Mouse (Mus musculus) forebrain, embryonic 14.5 days (tissue): ENCODE data around the gene Pam. TPM values are rescaled to one million over a fixed set of nuclear protein-coding genes. Genes with fewer than 3 reads are reported as not detected.
A peak's percentile ranks its signal among the peaks of the same experiment; 100 is the strongest.

Source experiments
- ATAC-seq: fragments of 200-750 bp; cut with Nextera tagmentation; 2 replicates; pipeline ENCODE4 v1.8.0; 2017; ENCODE audit warnings: mild to moderate bottlenecking, moderate library complexity
- DNase-seq: peaks from one replicate; pipeline ENCODE4 v3.0.0-alpha.2; 2015; ENCODE audit warnings: low spot score
- H3K27ac ChIP-seq: fragments of 300-500 bp; sonication (generic); 2 replicates; pipeline ENCODE4 v1.5.1; 2014; ENCODE audit warnings: low read depth, mild to moderate bottlenecking, control low read depth, low read length, moderate library complexity
- H3K27me3 ChIP-seq: fragments of 300-500 bp; sonication (generic); replicated peaks from 2 replicates; pipeline ENCODE4 v1.6.1; 2014; ENCODE audit warnings: low read length, control low read depth, mixed read lengths; ENCODE audit not compliant: control insufficient read depth, insufficient read depth
- H3K36me3 ChIP-seq: fragments of 300-500 bp; sonication (generic); 2 replicates; pipeline ENCODE4 v1.6.1; 2014; ENCODE audit warnings: low read length, control low read depth; ENCODE audit not compliant: control insufficient read depth, insufficient read depth
- H3K4me1 ChIP-seq: fragments of 300-500 bp; sonication (generic); 2 replicates; pipeline ENCODE4 v1.6.1; 2014; ENCODE audit warnings: antibody characterized with exemption, low read length, control low read depth; ENCODE audit not compliant: control insufficient read depth, insufficient read depth
- H3K4me2 ChIP-seq: fragments of 300-500 bp; sonication (generic); 2 replicates; pipeline ENCODE4 v1.6.1; 2014; ENCODE audit warnings: mild to moderate bottlenecking, control low read depth, low read length
- H3K4me3 ChIP-seq: fragments of 300-500 bp; sonication (generic); 2 replicates; pipeline ENCODE4 v1.5.1; 2014; ENCODE audit warnings: low read depth, low read length, control low read depth
- H3K9ac ChIP-seq: fragments of 300-500 bp; sonication (generic); 2 replicates; pipeline ENCODE4 v1.6.1; 2014; ENCODE audit warnings: mild to moderate bottlenecking, low read length, control low read depth, moderate library complexity
- H3K9me3 ChIP-seq: fragments of 300-500 bp; sonication (generic); replicated peaks from 2 replicates; pipeline ENCODE4 v1.6.1; 2016; ENCODE audit warnings: low read length, control low read depth, mixed read lengths; ENCODE audit not compliant: control insufficient read depth
- WGBS: fragments of 180-500 bp; shearing (Covaris S2); extraction: QIAGEN DNeasy Blood & Tissue Kit; methylation state at CpG from one replicate; pipeline ENCODE4 v1.1.7; 2014; 5-methylcytosine and 5-hydroxymethylcytosine counted together
- polyA plus RNA-seq: library from polyadenylated mRNA; unstranded; fragments of >200 nt; fragmentation: Nextera tagmentation; extraction: Ambion mirVana; gene quantifications from 2 replicates; pipeline ENCODE4 v1.2.1, GENCODE M21; 2014

The Pam gene
- polyA plus RNA-seq, 1 experiment from 2014 or later: 41.7 TPM

- Histone ChIP-seq H3K27me3 (no peaks in the 10 kb centered on the region), H3K9me3 (no peaks in the 10 kb centered on the region), H3K36me3 (no peaks in the 10 kb centered on the region), H3K4me2 (no peak overlapping the region), H3K4me3 (no peak overlapping the region), H3K4me1 (no peaks in the 10 kb centered on the region), H3K27ac (no peak overlapping the region), H3K9ac (no peak overlapping the region)
- WGBS: 67% methylated on average over 8 of the region's 8 CpGs
- ATAC-seq (peak; percentile 90), DNase-seq (peak; percentile 90)
Measured at GRCm38 (mm10) chr1:98031802-98032201, 63.6 kb downstream of the Pam start.

- Histone ChIP-seq H3K4me3 (no peak overlapping the region), H3K9ac (no peak overlapping the region), H3K27ac (no peak overlapping the region), H3K27me3 (no peaks in the 10 kb centered on the region), H3K4me1 (no peaks in the 10 kb centered on the region), H3K4me2 (no peak overlapping the region), H3K9me3 (no peaks in the 10 kb centered on the region), H3K36me3 (no peaks in the 10 kb centered on the region)
- WGBS: 91% methylated on average over 5 of the region's 5 CpGs
- ATAC-seq (no peak), DNase-seq (no peak)
Measured at GRCm38 (mm10) chr1:98029025-98029424, 66.4 kb downstream of the Pam start.

DNA sequence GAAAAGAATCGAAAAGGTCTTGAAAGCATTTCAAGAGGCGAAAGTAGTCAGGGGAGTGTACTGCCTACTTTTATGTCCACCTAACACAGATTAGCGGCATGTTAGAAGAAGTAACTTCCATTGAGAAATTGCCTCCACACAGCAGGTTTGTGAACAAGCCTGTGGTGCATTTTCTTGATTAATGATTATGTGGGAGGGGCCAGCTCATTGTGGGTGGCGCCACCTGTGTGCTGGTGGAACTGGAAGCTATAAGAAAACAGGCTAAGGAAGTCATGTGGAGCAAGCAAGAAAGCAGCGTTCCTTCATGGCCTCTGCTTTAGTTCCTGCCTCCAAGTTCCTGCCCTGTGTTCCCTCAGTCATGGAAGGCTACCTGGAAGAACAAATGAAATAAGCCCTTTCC, 67.0 kb downstream of the Pam start:
- ATAC-seq: no peak

GRCm38 (mm10) chr1:98027959-98028358, 67.5 kb downstream of the Pam start:
- no peaks in the 10 kb centered on the region for H3K27me3 ChIP-seq
- no peak overlapping the region for H3K27ac ChIP-seq
- 94% methylated on average over 4 of the region's 4 CpGs for WGBS
- no peak overlapping the region for H3K9ac ChIP-seq
- H3K36me3 ChIP-seq: no peaks in the 10 kb centered on the region
- no peak overlapping the region for H3K4me3 ChIP-seq
- no peaks in the 10 kb centered on the region for H3K9me3 ChIP-seq
- ATAC-seq (no peak), DNase-seq (no peak)
- no peaks in the 10 kb centered on the region for H3K4me1 ChIP-seq
- H3K4me2 ChIP-seq: no peak overlapping the region

More for the DNA sequence above, 67.0 kb downstream of the Pam start:
- Histone ChIP-seq H3K27me3 (no peaks in the 10 kb centered on the region), H3K4me2 (no peak overlapping the region), H3K4me1 (no peaks in the 10 kb centered on the region), H3K36me3 (no peaks in the 10 kb centered on the region), H3K9ac (no peak overlapping the region), H3K9me3 (no peaks in the 10 kb centered on the region), H3K27ac (no peak overlapping the region), H3K4me3 (no peak overlapping the region)
- 89% methylated on average over 5 of the region's 5 CpGs for WGBS
- no peak for DNase-seq

DNA sequence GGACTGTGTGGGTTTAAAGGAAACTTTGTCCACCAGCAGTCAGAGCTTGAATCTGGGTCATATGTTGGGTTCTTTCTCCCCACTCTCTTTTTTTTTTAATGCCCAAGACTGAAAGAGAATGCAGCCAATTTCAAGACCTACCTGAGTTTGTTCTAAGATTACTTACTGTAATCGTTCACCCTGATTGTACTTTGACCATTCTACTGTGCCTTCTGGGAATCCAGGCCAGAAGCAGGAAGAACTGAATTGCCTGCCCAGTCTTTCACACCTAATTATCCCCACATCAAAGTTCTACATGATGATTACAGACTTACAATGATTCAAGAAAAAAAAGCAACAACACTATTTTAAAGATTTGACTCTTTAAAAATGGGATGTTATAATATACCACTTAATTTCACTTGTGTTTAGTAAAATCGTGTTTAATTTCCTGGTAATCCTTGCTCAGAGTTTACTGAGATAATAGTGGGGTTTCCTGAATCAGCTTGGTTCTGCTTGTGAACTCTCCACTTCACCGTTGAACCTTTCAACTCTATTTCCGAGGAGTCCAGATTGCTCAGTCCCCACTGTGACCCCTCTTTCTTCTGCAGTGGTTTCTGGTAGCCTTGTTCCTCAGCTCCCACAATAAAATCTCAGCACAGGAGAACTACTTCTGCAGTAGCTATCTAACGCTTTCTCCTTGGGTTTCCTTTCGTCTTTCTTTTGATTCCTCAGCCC, 69.4 kb downstream of the Pam start:
- no peaks in the 10 kb centered on the region for H3K4me1 ChIP-seq
- no peak overlapping the region for H3K4me3 ChIP-seq
- H3K9me3 ChIP-seq: no peaks in the 10 kb centered on the region
- no peaks in the 10 kb centered on the region for H3K36me3 ChIP-seq
- 86% methylated on average over 6 of the region's 6 CpGs for WGBS
- H3K9ac ChIP-seq: no peak overlapping the region
- no peak for ATAC-seq
- no peak overlapping the region for H3K4me2 ChIP-seq
- H3K27me3 ChIP-seq: no peaks in the 10 kb centered on the region
- DNase-seq: no peak
- no peak overlapping the region for H3K27ac ChIP-seq

DNA sequence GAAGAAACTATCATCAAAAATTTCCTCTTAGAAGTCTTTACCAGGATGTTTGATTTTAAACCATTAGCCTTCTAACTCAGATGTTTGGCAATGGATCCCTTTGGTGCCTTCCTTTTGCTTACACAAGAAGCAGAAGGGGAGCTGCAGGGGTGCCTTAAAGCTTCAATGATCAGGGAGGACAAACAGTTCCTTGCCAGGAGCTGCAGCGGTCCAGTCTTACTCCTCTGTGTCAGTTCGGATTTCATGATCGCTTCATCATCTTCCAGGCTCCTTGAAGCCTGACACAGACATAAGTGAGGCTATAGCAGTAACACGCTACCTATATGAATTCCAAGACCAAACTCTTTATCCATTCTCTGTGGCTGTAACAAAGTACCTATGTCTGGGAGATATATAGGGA, 71.6 kb downstream of the Pam start:
- no peaks in the 10 kb centered on the region for H3K36me3 ChIP-seq
- no peak overlapping the region for H3K4me3 ChIP-seq
- no peaks in the 10 kb centered on the region for H3K4me1 ChIP-seq
- 93% methylated on average over 4 of the region's 4 CpGs for WGBS
- H3K27ac ChIP-seq: no peak overlapping the region
- no peak for ATAC-seq
- H3K9me3 ChIP-seq: no peaks in the 10 kb centered on the region
- no peak overlapping the region for H3K4me2 ChIP-seq
- DNase-seq: no peak
- no peak overlapping the region for H3K9ac ChIP-seq
- no peaks in the 10 kb centered on the region for H3K27me3 ChIP-seq

GRCm38 (mm10) chr1:98018987-98019386, 76.5 kb downstream of the Pam start:
- no peak overlapping the region for H3K4me3 ChIP-seq
- DNase-seq (no peak), ATAC-seq (no peak)
- H3K4me1 ChIP-seq: peaks cover 4% of the 10 kb centered on the region
- 88% methylated on average over 9 of the region's 9 CpGs for WGBS
- no peak overlapping the region for H3K27ac ChIP-seq
- no peak overlapping the region for H3K9ac ChIP-seq
- no peak overlapping the region for H3K4me2 ChIP-seq
- H3K9me3 ChIP-seq: no peaks in the 10 kb centered on the region
- no peaks in the 10 kb centered on the region for H3K36me3 ChIP-seq
- no peaks in the 10 kb centered on the region for H3K27me3 ChIP-seq

DNA sequence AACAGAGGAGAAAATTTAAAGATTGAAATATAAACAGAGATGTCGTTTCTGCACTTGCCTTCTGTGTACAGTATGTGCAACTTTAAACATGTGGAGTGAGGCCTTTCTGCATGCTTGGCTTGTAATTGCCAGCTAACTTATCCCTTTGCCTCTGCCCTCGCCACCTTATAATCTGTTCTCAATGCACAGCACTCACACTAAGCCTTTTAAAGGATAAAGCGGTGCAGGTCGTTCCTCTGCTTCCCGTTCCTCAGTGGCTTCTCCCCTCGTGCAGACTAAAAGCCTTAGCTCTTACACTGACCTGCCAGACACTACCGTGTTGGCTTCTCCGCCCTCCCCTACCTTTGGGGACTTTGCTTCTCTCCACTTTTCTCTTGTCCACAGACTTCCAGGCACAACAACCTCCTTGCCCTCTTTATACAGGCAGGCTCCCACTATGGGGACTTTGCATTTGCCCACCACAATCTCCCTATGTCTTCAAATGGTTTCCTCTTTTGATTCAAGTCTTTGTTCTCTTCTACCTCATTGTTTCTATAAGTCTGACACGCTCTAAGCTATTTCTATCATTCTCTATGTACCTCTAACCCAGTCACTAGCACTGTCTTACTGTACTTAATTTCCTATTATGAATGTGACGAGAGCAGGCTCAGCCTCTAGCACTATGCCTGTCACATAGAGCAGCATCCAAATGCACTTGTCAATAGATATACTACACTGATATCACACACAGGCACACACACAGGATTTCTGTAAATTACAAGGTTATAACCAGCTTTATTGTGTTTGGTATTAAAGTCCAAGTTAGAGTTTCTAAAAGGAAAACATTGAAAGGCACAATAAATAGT, 79.2 kb downstream of the Pam start:
- H3K4me3 ChIP-seq: no peak overlapping the region
- WGBS: 27% methylated on average over 10 of the region's 10 CpGs
- H3K27ac ChIP-seq: no peak overlapping the region
- no peaks in the 10 kb centered on the region for H3K9me3 ChIP-seq
- DNase-seq (no peak), ATAC-seq (peak; percentile 37; the same call in 1 of the 2 replicates)
- no peaks in the 10 kb centered on the region for H3K27me3 ChIP-seq
- no peak overlapping the region for H3K9ac ChIP-seq
- no peak overlapping the region for H3K4me2 ChIP-seq
- no peaks in the 10 kb centered on the region for H3K36me3 ChIP-seq
- peaks cover 4% of the 10 kb centered on the region for H3K4me1 ChIP-seq

- Histone ChIP-seq H3K9me3 (no peaks in the 10 kb centered on the region), H3K4me1 (peaks cover 4% of the 10 kb centered on the region), H3K27me3 (no peaks in the 10 kb centered on the region), H3K4me2 (no peak overlapping the region), H3K9ac (no peak overlapping the region), H3K36me3 (no peaks in the 10 kb centered on the region), H3K4me3 (no peak overlapping the region), H3K27ac (no peak overlapping the region)
- DNase-seq (no peak), ATAC-seq (peak; percentile 12; the same call in 1 of the 2 replicates)
- WGBS: 74% methylated on average over 4 of the region's 4 CpGs
Measured at GRCm38 (mm10) chr1:98015564-98015963, 79.9 kb downstream of the Pam start.
